Mouse (Mus musculus) erythroblast, embryonic 14.5 days (primary cell): ENCODE results near the gene Sox8. TPM values are rescaled to one million over a fixed set of nuclear protein-coding genes. Genes with fewer than 3 reads are reported as not detected.

ENCODE experiments used
- H3K27me3 ChIP-seq: 2 replicates; pipeline ENCODE4 v1.6.1; 2012; ENCODE audit warnings: inconsistent platforms; ENCODE audit not compliant: control insufficient read depth
- H3K36me3 ChIP-seq: 2 replicates; pipeline ENCODE4 v1.6.1; 2012; ENCODE audit warnings: mild to moderate bottlenecking, inconsistent platforms; ENCODE audit not compliant: control insufficient read depth
- H3K4me1 ChIP-seq: 2 replicates; pipeline ENCODE4 v1.6.1; 2012; ENCODE audit warnings: inconsistent platforms; ENCODE audit not compliant: control insufficient read depth
- H3K4me3 ChIP-seq: replicated peaks from 2 replicates; pipeline ENCODE3; 2012; ENCODE audit warnings: moderate library complexity, mild to moderate bottlenecking, inconsistent platforms
- H3K9me3 ChIP-seq: 2 replicates; pipeline ENCODE4 v1.6.1; 2012; ENCODE audit warnings: low read length, inconsistent platforms, mixed read lengths; ENCODE audit not compliant: control insufficient read depth
- GATA1 ChIP-seq: IDR thresholded peaks from 2 replicates; pipeline ENCODE4 v1.6.1; 2012; ENCODE audit warnings: low read length, inconsistent platforms, mixed read lengths
- TAL1 ChIP-seq: IDR thresholded peaks from 3 replicates; pipeline ENCODE4 v1.6.1; 2012; ENCODE audit warnings: low read length, inconsistent platforms, mixed read lengths
- polyA plus RNA-seq: library from polyadenylated mRNA; stranded (reverse); fragments of >175 nt; gene quantifications from 2 replicates; pipeline ENCODE4 v1.2.3, GENCODE M21; 2012

The Sox8 gene
- polyA plus RNA-seq, 1 experiment, result not detected

GRCm38 (mm10) chr17:25608137-25608785 lies 37.8 kb upstream of the Sox8 start:
- Histone ChIP-seq H3K4me1 (no peaks in the 10 kb centered on the region), H3K36me3 (peaks cover 3% of the 10 kb centered on the region; the same call in 1 of the 2 replicates), H3K9me3 (no peaks in the 10 kb centered on the region), H3K4me3 (no peak overlapping the region), H3K27me3 (no peaks in the 10 kb centered on the region)
- TF ChIP-seq GATA1 (no peak), TAL1 (no peak)

- H3K9me3 ChIP-seq, result no peaks in the 10 kb centered on the region
- H3K36me3 ChIP-seq, result no peaks in the 10 kb centered on the region
- TF ChIP-seq TAL1, result no peak
- TF ChIP-seq GATA1, result no peak
- H3K27me3 ChIP-seq, result no peaks in the 10 kb centered on the region
- no peaks in the 10 kb centered on the region for H3K4me1 ChIP-seq
- no peak overlapping the region for H3K4me3 ChIP-seq
Measured at GRCm38 (mm10) chr17:25604234-25604633, 33.7 kb upstream of the Sox8 start.

GRCm38 (mm10) chr17:25602366-25602765 lies 31.9 kb upstream of the Sox8 start:
- Histone ChIP-seq H3K4me1 (no peaks in the 10 kb centered on the region), H3K9me3 (no peaks in the 10 kb centered on the region), H3K4me3 (no peak overlapping the region), H3K36me3 (no peaks in the 10 kb centered on the region; the same call in 1 of the 2 replicates), H3K27me3 (no peaks in the 10 kb centered on the region)
- TF ChIP-seq GATA1 (no peak), TAL1 (no peak)

- no peaks in the 10 kb centered on the region for H3K9me3 ChIP-seq
- H3K27me3 ChIP-seq, result no peaks in the 10 kb centered on the region
- H3K36me3 ChIP-seq, result no peaks in the 10 kb centered on the region; the same call in 1 of the 2 replicates
- TF ChIP-seq GATA1, result no peak
- TF ChIP-seq TAL1, result no peak
- peaks cover 1% of the 10 kb centered on the region; the same call in 1 of the 2 replicates for H3K4me1 ChIP-seq
- H3K4me3 ChIP-seq, result no peak overlapping the region
Measured at GRCm38 (mm10) chr17:25597537-25597936, 27.1 kb upstream of the Sox8 start.

- H3K4me1 ChIP-seq, result peaks cover 1% of the 10 kb centered on the region; the same call in 1 of the 2 replicates
- H3K36me3 ChIP-seq, result peaks cover 5% of the 10 kb centered on the region
- no peak overlapping the region for H3K4me3 ChIP-seq
- TF ChIP-seq TAL1 (no peak), GATA1 (no peak)
- H3K9me3 ChIP-seq, result peaks cover 3% of the 10 kb centered on the region
- no peaks in the 10 kb centered on the region for H3K27me3 ChIP-seq
Measured at GRCm38 (mm10) chr17:25595495-25595894, 25.0 kb upstream of the Sox8 start.

- peaks cover 3% of the 10 kb centered on the region for H3K9me3 ChIP-seq
- peaks cover 17% of the 10 kb centered on the region for H3K36me3 ChIP-seq
- TF ChIP-seq TAL1 (no peak), GATA1 (no peak)
- no peak overlapping the region for H3K4me3 ChIP-seq
- H3K27me3 ChIP-seq, result no peaks in the 10 kb centered on the region
- H3K4me1 ChIP-seq, result peaks cover 1% of the 10 kb centered on the region; the same call in 1 of the 2 replicates
Measured at GRCm38 (mm10) chr17:25593411-25594261, 23.1 kb upstream of the Sox8 start.

GRCm38 (mm10) chr17:25592336-25592735 lies 21.9 kb upstream of the Sox8 start:
- Histone ChIP-seq H3K4me1 (peaks cover 1% of the 10 kb centered on the region; the same call in 1 of the 2 replicates), H3K4me3 (no peak overlapping the region), H3K36me3 (peaks cover 24% of the 10 kb centered on the region), H3K9me3 (peaks cover 3% of the 10 kb centered on the region), H3K27me3 (no peaks in the 10 kb centered on the region)
- TF ChIP-seq TAL1 (no peak), GATA1 (no peak)

- Histone ChIP-seq H3K36me3 (peaks cover 27% of the 10 kb centered on the region), H3K4me3 (no peak overlapping the region), H3K4me1 (peaks cover 1% of the 10 kb centered on the region; the same call in 1 of the 2 replicates), H3K27me3 (no peaks in the 10 kb centered on the region), H3K9me3 (peaks cover 3% of the 10 kb centered on the region)
- TF ChIP-seq GATA1 (no peak), TAL1 (no peak)
Measured at GRCm38 (mm10) chr17:25590985-25591384, 20.5 kb upstream of the Sox8 start.

GRCm38 (mm10) chr17:25590068-25590467 lies 19.6 kb upstream of the Sox8 start:
- Histone ChIP-seq H3K36me3 (peaks cover 37% of the 10 kb centered on the region), H3K4me3 (no peak overlapping the region), H3K4me1 (peaks cover under 1% of the 10 kb centered on the region; the same call in 1 of the 2 replicates), H3K9me3 (peaks cover 3% of the 10 kb centered on the region), H3K27me3 (no peaks in the 10 kb centered on the region)
- TF ChIP-seq TAL1 (no peak), GATA1 (no peak)
